Mouse (Mus musculus): ENCODE measurements around the gene Olfr1371. TPM values are rescaled to one million over a fixed set of nuclear protein-coding genes. Genes with fewer than 3 reads are reported as not detected.
"Not testable (repeated sequence)": the region's sequence is repeated elsewhere in the genome, so short reads cannot be mapped to it uniquely, and the experiment has no call there.

Gene Olfr1371
- total RNA-seq, 2 experiments from 2014 or later = not detected

- DNase-seq (ENCODE audit: low spot score in 2 of 2) = no peak
Measured at GRCm38 (mm10) chr11:52225986-52226599, 12.3 kb upstream of the Olfr1371 start.

GRCm38 (mm10) chr11:52223968-52224682 is 10.3 kb upstream of the Olfr1371 start:
- DNase-seq (ENCODE audit: low spot score in 2 of 2) = no peak

DNA sequence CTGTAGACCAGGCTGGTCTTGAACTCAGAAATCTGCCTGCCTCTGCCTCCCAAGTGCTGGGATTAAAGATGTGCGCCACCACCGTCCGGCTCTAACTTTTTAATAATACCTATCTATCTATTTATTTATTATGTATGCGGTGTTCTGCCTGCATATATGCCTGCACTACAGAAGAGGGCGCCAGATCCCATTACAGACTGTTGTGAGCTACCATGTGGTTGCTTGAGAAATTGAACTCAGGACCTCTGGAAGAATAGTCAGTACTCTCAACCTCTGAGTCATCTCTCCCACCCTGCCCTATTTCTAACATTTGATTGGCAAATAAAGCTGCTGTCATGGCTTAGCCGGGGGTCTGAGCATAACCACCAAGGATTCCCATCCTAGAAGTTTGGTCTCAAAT is 9.1 kb upstream of the Olfr1371 start:
- DNase-seq (ENCODE audit: low spot score in 2 of 2) = no peak

DNA sequence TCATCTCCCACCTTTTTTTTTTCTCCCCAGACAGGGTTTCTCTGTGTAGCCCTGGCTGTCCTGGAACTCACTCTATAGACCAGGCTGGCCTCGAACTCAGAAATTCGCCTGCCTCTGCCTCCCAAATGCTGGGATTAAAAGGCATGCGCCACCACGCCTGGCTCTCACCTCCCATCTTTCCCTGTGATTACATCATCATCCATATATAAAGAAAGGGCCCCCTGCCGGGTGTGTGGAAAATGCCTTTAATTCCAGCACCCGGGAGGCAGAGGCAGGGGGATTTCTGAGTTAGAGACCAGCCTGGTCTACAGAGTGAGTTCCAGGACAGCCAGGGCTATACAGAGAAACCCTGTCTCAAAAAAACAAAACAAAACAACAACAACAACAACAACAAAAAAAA is 8.1 kb upstream of the Olfr1371 start:
- DNase-seq (ENCODE audit: low spot score in 2 of 2) = not testable (repeated sequence)

- peak; percentile 74 to 79 for DNase-seq (ENCODE audit: low spot score in 2 of 2)
Measured at GRCm38 (mm10) chr11:52220282-52220681, 6.5 kb upstream of the Olfr1371 start.

DNA sequence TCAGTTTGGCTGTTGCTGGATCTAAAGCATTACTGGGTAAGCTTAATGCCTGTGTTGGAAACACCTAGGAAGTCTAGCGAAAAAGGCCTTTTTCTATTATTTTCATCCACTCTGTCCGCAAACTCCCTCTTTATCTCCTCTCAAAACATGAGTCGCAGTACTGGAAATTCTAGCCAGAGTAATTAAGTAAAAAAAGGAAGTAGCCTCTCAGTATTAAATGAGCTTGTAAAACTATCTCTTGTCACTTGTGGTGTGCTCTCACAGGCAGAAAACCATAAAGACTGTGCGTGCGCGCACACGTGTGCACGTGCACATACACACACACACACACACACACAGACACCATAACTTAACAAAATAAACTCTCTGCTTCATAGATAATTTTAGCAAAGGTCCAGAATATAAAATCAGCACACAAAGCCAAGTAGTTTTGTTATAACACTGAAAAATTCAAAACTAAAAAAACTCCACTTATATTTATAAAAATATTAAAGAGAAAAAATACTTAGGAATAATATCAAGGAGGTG is 17.2 kb downstream of the Olfr1371 start:
- not testable (repeated sequence) for DNase-seq (ENCODE audit: low spot score in 2 of 2)

- DNase-seq (ENCODE audit: low spot score in 2 of 2) = not testable (repeated sequence)
Measured at GRCm38 (mm10) chr11:52180651-52181050, 33.1 kb downstream of the Olfr1371 start.

- not testable (repeated sequence) for DNase-seq (ENCODE audit: low spot score in 2 of 2)
Measured at GRCm38 (mm10) chr11:52179897-52180296, 33.9 kb downstream of the Olfr1371 start.

DNA sequence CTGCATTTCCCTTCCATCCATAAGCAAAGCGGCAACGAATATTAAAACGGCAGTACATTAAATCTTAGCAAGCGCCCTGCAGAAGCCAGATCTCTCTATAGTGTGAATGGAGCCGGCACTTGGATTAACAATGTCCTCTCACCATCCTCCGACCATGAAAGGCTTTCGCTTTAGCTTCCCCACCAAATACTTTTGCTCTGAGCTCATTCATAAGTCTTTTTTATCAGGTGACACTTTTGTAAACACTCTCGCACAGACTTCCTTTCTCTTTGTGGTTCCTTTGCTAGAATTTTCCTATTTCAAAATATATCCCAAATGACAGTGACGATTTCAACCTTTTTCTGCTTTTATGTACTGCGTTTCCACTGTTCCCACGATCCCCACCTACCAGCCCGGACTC is 45.3 kb downstream of the Olfr1371 start:
- no peak for DNase-seq (ENCODE audit: low spot score in 2 of 2)

DNA sequence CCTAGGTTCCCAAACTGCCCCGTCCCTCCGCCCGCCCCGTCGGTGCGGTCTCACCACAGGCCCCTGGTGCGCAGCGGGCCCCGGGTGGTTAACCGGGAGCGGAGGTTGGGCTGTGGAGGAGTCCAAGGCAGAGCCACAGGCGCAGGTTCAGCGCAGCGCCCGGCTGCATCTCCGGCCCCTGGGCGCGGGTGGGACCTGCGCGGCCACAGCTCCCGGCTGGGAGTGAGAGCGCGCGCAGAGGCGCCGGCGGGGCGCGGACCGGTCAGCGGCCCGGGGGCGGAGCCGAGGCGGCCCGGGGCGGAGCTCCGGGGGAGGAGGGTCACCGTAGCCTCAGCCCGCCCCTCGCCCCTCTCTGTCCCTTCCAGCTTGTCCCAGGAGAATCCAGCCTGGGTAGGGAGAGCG is 45.9 kb downstream of the Olfr1371 start:
- DNase-seq (ENCODE audit: low spot score in 2 of 2) = not testable (repeated sequence)

GRCm38 (mm10) chr11:52167126-52167525 is 46.7 kb downstream of the Olfr1371 start:
- no peak for DNase-seq (ENCODE audit: low spot score in 2 of 2)

- no peak for DNase-seq (ENCODE audit: low spot score in 2 of 2)
Measured at GRCm38 (mm10) chr11:52163926-52164325, 49.9 kb downstream of the Olfr1371 start.

Other genes with a start within 250 kb of the Olfr1371 start
- 10 to 100 TPM; 45.7 to 45.8 TPM for gene Cdkn2aipnl, start 246.3 kb downstream of the Olfr1371 start, total RNA-seq (2021)
- 100 to 1,000 TPM; 189 to 191 TPM for gene Ube2b, start 213.2 kb downstream of the Olfr1371 start, total RNA-seq (2021)
- gene Cdkl3, start 209.8 kb downstream of the Olfr1371 start, total RNA-seq (2021) = 10 to 100 TPM; 16.8 to 18.0 TPM
- 100 to 1,000 TPM; 120 to 124 TPM for gene Ppp2ca, start 115.3 kb downstream of the Olfr1371 start, total RNA-seq (2021)
- gene Olfr1373, start 68.5 kb downstream of the Olfr1371 start, total RNA-seq (2021) = not detected
- 100 to 1,000 TPM; 477 to 492 TPM for gene Skp1a, start 18.0 kb upstream of the Olfr1371 start, total RNA-seq (2021)
- 1 to 10 TPM; 4.6 to 6.3 TPM for gene Tcf7, start 69.0 kb upstream of the Olfr1371 start, total RNA-seq (2021)
- gene Vdac1, start 146.9 kb upstream of the Olfr1371 start, total RNA-seq (2021) = 100 to 1,000 TPM; 560 to 576 TPM
- gene 9530068E07Rik, start 182.4 kb upstream of the Olfr1371 start, total RNA-seq (2021) = 10 to 100 TPM; 57.1 to 61.6 TPM